Mouse (Mus musculus): Measurements from ENCODE around the gene Resf1.
"Not testable (repeated sequence)": the region's sequence is repeated elsewhere in the genome, so short reads cannot be mapped to it uniquely, and the experiment has no call there.

The Resf1 gene

DNA sequence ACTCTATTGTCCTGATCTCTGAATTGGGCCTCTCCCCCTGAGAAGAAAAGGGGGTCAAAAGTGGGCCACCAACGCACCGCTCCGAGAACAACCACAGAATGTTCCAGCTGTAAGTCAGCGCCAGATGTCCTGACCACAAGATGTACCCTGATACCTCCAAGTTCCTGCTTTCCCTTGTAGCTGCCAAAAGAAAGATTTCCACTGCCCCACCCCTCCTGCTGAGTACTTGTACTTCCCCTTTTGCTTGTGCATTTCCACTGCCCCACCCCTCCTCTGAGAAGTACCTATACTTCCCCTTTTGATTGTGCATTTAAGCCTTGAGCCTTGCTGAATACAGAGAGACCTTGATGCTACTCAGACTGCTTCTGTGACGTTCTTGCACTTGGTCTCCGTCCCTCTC is 39.0 kb downstream of the Resf1 start:
- DNase-seq: peak in 1 of 2 experiments; percentile 34

DNA sequence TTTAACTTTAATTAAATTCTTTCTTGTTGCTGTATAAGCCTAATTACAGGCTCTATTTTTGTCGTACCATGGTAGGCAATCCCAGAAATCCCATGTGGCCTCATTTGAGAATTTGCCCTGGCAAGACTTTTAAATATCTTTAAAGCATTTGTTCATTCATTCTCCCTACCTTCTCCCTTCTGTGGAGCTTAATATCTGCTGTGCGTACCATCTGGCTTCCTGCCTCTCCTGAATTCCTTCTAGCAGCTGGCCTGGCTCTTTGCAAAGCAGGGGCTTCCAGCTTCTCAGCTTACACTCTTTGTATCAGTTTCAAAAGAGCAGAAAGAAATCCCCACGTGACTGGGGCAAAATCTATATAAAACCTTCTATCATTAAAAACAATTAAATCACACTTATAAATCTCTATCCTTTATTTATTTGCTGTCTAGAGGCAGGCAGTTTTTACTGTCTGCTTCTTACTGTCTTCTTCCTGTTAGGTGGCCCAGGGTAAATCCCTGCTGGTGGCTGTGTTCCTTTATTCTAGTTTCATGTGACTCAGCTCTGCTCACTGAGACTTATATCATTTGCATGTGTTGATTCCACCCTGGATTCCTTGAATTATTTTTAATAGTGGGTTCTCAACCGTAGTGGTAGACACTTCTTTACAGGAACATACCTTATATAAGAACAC is 45.7 kb downstream of the Resf1 start:
- DNase-seq: no peak

DNA sequence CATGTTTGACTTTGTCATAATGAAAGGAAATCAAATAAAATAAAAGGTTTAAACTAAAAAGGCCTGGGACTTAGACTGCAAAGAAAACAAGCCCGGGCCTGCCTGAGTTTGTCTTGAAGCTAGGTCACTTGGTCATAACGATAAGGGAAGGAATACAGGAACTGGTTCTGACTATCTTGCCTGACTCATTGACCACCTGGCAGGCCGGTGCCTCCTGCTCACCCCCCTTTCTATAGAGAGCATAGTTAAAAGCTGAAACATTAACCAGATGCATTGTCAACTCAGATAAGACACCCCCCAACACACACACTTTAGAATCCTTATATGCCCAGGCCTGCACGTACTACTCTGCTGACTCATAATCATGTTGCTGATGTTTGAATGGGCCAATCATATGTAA is 46.6 kb downstream of the Resf1 start:
- DNase-seq: not testable (repeated sequence)

DNA sequence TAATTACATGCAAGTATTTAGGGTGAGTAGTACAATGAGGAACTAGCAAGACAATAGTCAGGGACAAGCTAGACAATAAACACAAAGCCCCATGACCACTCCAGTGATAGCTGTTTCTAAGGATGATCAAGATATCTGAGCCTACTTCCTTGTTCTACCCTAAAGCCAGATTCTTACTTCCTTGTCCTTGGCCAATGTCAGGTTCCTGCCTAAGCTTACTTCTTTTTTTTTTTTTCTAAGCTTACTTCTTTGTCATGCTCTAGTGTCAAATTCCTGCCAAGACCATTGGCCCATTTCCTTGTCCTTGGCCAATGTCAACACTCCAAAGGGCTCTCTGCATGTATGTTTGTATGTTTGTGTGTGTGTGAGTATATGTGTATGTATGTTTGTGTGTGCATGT is 47.9 kb downstream of the Resf1 start:
- DNase-seq: no peak

DNA sequence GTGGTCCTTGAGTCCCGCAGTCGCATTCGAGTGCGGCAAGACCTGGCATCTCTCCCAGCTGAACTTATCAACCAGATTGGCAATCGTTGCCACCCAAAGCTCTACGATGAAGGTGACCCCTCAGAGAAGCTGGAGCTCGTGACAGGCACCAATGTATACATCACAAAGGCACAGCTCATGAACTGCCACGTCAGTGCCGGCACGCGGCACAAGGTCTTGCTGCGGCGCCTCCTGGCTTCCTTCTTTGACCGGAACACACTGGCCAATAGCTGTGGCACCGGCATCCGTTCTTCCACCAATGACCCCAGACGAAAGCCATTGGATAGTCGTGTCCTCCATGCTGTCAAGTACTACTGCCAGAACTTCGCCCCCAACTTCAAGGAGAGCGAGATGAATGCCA is 53.3 kb downstream of the Resf1 start:
- DNase-seq: not testable (repeated sequence)

DNA sequence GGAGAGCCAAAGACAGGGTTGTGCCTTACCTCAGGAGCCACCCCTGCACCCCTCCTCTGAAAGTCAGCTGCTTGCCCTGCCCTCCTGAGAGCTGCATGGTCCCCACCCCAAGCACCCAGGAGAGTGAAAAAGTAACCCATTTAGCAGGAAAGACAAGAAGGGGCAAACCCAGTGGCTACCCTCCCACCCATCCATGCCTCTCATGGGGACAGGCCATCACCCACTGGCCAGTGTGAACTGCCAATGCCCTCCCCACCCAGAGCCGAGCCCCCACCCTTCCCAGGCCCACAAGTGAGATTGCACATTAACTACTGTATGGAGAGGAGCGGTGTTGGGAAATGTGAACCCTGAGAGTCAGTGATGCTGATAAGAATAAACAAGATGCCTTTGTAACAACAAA is 56.8 kb downstream of the Resf1 start:
- DNase-seq: not testable (repeated sequence)

DNA sequence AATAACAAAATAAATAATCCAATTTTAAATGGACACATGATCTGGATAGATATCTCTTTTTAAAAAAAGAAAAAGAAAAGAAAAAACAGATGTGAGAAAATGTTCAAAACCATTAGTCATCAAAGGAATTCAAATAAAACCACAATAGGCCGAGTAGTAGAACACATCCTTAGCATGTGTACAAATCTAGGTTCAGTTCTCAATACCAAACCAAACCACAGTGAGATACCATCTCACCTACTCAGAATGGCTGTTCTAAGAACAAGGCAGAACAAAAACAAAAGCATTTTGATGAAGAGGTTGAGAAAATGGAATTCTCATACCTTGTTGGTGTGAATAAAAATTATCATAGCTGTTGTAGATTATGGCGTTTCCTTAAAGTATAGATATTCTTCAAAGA is 57.2 kb downstream of the Resf1 start:
- no peak for DNase-seq

DNA sequence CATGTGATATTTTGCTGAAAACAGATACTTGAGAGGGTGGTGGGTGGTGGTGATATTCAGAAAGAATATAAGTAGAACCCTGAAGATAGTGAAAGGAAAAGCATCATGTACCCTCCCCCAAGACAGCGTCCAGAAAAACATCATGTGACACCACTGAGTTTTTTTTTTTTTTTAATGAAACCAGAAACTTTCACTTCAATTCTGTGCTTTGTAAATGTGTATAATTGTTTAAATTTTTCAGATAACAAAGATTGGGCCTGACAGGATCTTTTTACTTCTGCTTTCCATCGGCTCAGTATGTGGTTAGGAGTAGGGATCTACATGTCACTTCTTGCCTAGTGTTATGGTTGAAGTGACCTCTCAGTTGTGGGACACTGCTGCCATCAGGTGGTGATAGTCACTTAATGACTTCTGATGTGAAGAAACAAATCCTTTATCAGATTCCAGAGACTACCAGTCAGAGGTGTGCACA is 65.8 kb downstream of the Resf1 start:
- peak in 1 of 2 experiments; percentile 53 for DNase-seq

DNA sequence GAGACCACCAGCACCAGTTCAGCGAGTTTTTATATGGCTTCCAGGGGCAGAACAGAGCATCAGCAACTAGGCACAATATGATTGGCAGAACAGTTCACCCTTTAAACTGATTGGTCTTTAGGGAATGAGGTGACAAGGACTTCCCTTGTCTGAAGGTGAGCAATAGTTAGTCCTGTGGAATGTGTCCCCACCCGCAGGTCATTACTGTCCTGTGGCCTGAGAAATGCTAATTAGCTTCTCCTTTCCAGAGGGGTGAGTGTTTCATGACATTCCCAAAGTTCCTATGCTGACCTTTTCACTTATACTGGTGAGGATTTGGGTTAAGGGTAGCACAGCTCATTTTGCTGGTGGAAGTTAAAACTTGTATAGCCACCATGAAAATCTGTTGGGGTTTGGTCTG is 74.3 kb downstream of the Resf1 start:
- no peak for DNase-seq
